Mouse (Mus musculus) thymus, postnatal 36 days (tissue): ENCODE data around the gene Edn3.

Source experiments
- DNase-seq, 2 experiments: peaks; one replicate each; pipeline ENCODE4 v3.0.0; 2022; ENCODE audit warnings: mixed read lengths in 2 of 2

Gene Edn3

DNA sequence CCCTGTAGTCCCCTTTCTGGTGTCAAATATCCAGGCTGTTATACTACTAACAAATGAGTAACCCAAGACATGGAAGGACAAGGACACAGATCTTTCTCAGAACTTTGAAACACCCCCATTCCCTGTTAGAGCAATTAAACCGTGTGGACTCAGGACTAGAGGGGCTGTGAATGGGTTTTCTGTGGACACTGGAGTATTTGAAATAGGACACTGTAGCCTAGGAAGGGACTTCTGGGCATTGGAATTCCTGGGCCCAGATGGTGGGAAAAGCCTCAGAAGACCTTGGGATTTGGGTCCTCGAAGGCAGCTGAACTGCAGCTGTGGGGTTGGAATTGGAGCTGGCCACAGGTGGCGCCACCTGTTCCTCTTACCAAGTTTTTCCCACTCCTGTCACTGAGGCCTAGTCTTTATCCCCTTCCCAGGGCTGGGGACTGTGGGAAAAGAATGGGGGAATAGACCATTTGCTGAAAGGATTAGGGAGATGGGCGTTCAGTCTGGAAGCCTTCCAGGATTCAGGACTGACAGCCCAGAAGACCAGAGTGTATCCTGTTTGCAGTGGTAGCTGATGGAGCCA lies 37.2 kb downstream of the Edn3 start:
- no peak for DNase-seq

DNA sequence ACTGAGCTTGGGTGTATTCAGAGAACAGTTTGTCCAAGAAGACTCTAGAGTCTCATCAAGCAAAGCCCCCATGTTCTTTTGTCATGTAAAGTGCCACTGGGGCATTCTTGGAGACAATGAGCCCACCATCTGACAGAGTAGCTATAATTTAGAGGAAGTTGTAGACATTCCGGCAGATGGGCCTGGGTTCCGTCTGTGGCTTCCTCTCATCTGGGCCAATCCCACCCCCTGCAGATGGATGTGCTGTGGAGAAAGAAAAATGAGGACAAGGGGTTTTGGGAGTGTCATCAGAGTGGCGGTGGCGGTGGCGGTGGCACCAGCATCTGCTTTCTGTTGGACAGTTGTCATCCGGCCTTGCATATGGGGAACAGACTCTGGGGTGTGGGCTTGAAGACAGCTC lies 42.0 kb downstream of the Edn3 start:
- DNase-seq, result no peak

DNA sequence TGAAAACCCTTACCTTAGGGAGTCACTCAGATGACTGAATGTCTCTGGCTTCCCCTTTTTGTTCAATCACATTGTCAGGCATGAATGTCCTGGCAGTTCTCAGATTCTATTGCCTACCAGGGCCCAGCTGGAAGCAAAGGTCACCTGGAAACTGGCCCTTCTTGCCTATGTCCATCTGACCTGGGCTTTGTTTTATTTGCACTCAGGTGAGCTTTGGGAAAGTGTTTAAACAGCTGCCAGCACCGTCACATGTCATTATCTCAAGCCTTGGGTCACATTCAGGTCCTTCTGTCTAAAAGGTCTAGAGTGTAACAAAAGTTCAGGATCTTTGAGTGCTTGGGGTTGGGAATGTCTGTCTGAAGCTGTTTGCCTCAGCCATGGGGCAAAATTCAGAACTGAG lies 43.2 kb downstream of the Edn3 start:
- no peak for DNase-seq

DNA sequence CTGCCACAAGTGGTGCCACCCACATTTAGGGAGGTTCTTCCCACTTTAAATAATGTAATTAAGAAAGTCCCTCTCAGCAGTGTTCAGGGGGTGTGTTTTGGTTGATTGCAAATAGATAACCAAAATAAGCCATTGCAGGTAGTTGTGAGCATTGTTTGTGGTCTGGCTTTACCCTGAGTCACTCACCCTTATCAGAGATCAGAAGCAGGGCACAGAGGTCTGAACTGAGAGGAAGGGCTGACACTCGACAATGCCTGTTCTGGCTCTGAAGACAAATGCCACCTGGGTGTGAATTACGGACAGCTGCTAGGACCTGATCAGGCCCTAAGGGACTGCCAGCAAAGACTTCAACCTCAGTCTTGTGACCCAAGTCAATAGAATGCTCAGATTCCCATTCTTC lies 47.5 kb downstream of the Edn3 start:
- no peak for DNase-seq

DNA sequence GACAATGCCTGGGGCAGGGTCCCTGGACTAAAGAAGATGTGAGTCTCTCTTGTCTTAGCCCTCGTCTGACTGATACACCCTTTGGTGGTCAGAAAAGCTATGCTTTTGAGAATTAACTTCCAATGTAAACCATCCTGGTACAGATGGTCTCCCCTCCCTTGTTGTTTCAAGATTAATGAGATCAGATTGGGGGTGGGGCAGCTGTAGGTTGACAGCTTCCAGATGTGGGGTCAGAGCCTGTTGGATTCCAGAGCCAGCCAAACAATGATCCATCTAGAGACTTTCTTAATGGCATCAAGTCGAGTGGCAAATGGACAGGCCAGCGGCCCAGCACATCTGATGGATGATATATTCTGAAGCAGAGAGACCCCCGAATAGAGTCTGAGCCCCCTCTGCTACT lies 48.9 kb downstream of the Edn3 start:
- DNase-seq, result no peak

DNA sequence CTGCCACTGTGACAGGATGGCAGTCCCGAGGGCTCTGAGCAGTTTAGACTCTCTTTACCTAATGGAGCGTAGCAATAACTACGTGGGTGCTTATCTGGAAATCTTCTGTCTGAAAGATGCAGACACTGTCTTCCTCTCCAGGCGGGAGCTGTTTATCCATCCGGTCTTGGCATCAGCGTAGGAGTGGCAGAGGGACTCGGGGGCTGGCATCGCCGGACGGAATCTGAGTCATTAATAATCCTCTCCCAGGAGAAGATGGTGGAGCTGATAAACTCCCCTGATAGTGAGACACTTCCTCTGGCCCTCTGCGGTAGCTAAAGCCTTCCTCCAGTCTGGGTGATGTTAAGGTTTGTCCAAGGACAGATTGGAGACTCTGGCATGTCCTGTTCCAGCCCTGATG lies 52.9 kb downstream of the Edn3 start:
- no peak for DNase-seq

DNA sequence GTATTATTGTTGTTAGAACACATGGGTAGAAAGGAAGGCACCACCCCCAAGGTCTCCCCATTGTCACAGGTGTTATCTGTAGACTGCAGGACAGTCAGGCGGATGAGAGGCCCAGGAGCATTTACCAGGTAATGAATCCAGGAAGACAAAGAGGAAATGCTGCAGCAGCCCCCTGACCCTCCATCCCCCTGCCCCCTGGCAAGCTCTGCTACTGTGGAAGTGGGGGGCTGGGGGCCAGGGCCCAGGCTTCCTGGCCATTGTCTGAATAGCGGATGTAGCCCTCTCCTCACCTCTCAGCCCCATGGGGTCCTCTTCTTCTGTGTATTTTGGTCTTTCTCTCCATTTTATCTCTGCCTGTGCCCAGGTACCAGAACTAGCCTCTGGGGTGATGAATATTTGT lies 55.7 kb downstream of the Edn3 start:
- no peak for DNase-seq

DNA sequence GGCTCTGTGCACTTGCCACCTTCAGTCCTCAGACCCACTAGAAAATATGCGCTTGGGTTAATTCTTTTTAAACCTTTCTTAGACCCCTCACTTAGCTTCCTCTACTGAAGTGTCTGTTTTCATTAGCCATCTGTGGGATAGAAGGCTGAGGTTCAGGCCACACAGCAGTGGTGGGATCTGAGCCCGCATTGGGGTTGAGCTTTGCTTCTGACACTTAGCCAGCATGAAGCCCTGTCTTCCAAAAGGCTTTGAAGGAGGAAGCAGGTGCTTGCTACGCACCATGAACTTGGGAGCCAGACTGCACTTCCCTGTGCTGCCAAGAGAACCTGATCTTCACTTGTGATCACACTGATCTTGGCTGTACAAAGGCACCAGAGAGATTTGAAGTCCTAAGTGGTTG lies 59.9 kb downstream of the Edn3 start:
- DNase-seq, result no peak

DNA sequence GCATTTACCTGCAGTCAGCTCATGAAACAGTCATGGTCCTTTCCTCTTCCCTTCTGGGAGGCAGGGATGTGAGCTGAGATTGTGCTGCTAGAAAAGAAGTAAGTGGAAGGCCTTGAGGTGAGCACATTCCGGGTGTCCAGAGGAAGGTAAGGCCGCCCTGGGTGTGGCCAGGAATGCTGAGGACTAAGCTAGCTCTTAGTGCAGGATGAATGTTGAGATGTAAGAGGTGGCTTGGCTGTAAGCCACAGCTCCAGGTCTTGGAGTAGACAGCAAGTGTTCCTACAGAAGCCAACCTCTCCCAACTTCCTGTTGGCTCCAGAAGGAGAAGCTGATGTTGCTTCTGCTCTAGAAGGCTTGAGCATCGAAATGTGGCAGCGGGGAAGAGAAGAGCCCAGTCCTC lies 67.4 kb downstream of the Edn3 start:
- DNase-seq, result no peak

DNA sequence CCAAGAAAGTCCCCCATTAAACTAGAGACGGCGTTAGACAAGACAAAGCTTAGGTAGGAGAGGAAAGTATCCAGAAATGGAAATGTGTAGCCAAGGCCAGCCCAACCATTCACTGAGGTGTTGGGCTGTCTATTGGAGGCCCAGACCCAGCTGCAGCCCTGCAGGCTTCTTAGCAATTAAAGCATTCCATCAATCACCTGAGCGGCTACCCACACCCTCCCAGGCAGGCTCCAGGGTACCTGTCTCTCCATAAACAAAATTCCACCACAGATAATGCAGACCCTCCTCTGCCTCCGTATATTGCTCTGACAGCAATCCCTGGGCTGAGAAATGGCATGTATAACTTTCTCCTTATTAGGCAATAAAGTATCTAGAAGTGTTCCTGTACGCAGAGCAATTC lies 73.2 kb downstream of the Edn3 start:
- DNase-seq, result no peak
